Mouse (Mus musculus) bone marrow macrophage, adult 2 months (primary cell): ENCODE measurements around the gene Tpst1. TPM values are rescaled to one million over a fixed set of nuclear protein-coding genes. Genes with fewer than 3 reads are reported as not detected.

Experiments
- H3K27ac ChIP-seq: 2 replicates; pipeline ENCODE4 v1.5.1; 2012; ENCODE audit warnings: low read depth, low read length; ENCODE audit not compliant: insufficient read depth
- H3K4me1 ChIP-seq: 2 replicates; pipeline ENCODE4 v1.6.1; 2012; ENCODE audit warnings: low read length; ENCODE audit not compliant: control insufficient read depth, insufficient read depth
- H3K4me3 ChIP-seq: 2 replicates; pipeline ENCODE4 v1.5.1; 2012; ENCODE audit warnings: mild to moderate bottlenecking, low read length, moderate library complexity; ENCODE audit not compliant: insufficient read depth
- CTCF ChIP-seq: IDR thresholded peaks from 2 replicates; pipeline ENCODE4 v1.5.1; 2012; ENCODE audit warnings: low read depth, mild to moderate bottlenecking, low read length, moderate library complexity
- POLR2A ChIP-seq: IDR thresholded peaks from 2 replicates; pipeline ENCODE4 v1.6.1; 2012; ENCODE audit warnings: mild to moderate bottlenecking, low read depth, low read length, borderline replicate concordance
- polyA plus RNA-seq: library from polyadenylated mRNA; stranded (reverse); fragments of >200 nt; gene quantifications from 2 replicates; pipeline ENCODE4 v1.2.4, GENCODE M21; 2012; ENCODE audit not compliant: missing spikeins, insufficient read depth, insufficient read length

Gene Tpst1
- polyA plus RNA-seq, 1 experiment: 14.7 TPM

- no peak overlapping the region for H3K4me3 ChIP-seq
- H3K4me1 ChIP-seq: peaks cover 18% of the 10 kb centered on the region
- H3K27ac ChIP-seq: no peak overlapping the region
- TF ChIP-seq CTCF (no peak), POLR2A (no peak)
Measured at GRCm38 (mm10) chr5:130180362-130180761, 107.2 kb downstream of the Tpst1 start.

- Histone ChIP-seq H3K4me3 (no peak overlapping the region), H3K27ac (no peak overlapping the region), H3K4me1 (peaks cover 18% of the 10 kb centered on the region)
- TF ChIP-seq CTCF (no peak), POLR2A (no peak)
Measured at GRCm38 (mm10) chr5:130181740-130182540, 108.8 kb downstream of the Tpst1 start.

GRCm38 (mm10) chr5:130182541-130182821 is 109.4 kb downstream of the Tpst1 start:
- no peak overlapping the region for H3K4me3 ChIP-seq
- H3K27ac ChIP-seq: no peak overlapping the region
- H3K4me1 ChIP-seq: peaks cover 19% of the 10 kb centered on the region
- no peak for TF ChIP-seq POLR2A
- TF ChIP-seq CTCF: no peak

- no peak overlapping the region for H3K27ac ChIP-seq
- H3K4me1 ChIP-seq: peaks cover 18% of the 10 kb centered on the region
- no peak overlapping the region for H3K4me3 ChIP-seq
Measured at GRCm38 (mm10) chr5:130184193-130184856, 111.2 kb downstream of the Tpst1 start.

GRCm38 (mm10) chr5:130185312-130185711 is 112.2 kb downstream of the Tpst1 start:
- TF ChIP-seq POLR2A (no peak), CTCF (no peak)
- no peak overlapping the region for H3K4me3 ChIP-seq
- peaks cover 18% of the 10 kb centered on the region for H3K4me1 ChIP-seq
- H3K27ac ChIP-seq: no peak overlapping the region

More at GRCm38 (mm10) chr5:130184193-130184856, 111.2 kb downstream of the Tpst1 start:
- TF ChIP-seq POLR2A (no peak), CTCF (no peak)

Other genes with a start within 250 kb of the Tpst1 start
- gene Sumf2, start 226.3 kb upstream of the Tpst1 start, polyA plus RNA-seq: 15.4 and 20.5 TPM in 2 replicates
- gene Chchd2, start 185.9 kb upstream of the Tpst1 start, polyA plus RNA-seq: 253 and 308 TPM in 2 replicates
- 0.95 TPM in 1 of 2 replicates, not detected in the other for gene Zbed5, start 177.6 kb upstream of the Tpst1 start, polyA plus RNA-seq
- gene Phkg1, start 174.8 kb upstream of the Tpst1 start, polyA plus RNA-seq: 0.29 and 0.51 TPM in 2 replicates
- 2.9 and 4.5 TPM in 2 replicates for gene Nupr1l, start 164.8 kb upstream of the Tpst1 start, polyA plus RNA-seq
- gene Vkorc1l1, start 131.4 kb upstream of the Tpst1 start, polyA plus RNA-seq: 16.5 and 17.7 TPM in 2 replicates
- 340 and 349 TPM in 2 replicates for gene Gusb, start 70.3 kb upstream of the Tpst1 start, polyA plus RNA-seq
- gene Asl, start 44.1 kb upstream of the Tpst1 start, polyA plus RNA-seq: 72.7 and 80.7 TPM in 2 replicates
- gene Crcp, start 44.0 kb upstream of the Tpst1 start, polyA plus RNA-seq: 30.1 and 31.5 TPM in 2 replicates
- gene Kctd7, start 71.5 kb downstream of the Tpst1 start, polyA plus RNA-seq: 4.8 and 5.8 TPM in 2 replicates
- 22.3 and 25.4 TPM in 2 replicates for gene Rabgef1, start 98.5 kb downstream of the Tpst1 start, polyA plus RNA-seq
- 30.3 and 33.4 TPM in 2 replicates for gene Tmem248, start 143.8 kb downstream of the Tpst1 start, polyA plus RNA-seq
- gene Sbds, start 182.2 kb downstream of the Tpst1 start, polyA plus RNA-seq: 87.1 and 111 TPM in 2 replicates
- 12.3 and 12.7 TPM in 2 replicates for gene Tyw1, start 182.3 kb downstream of the Tpst1 start, polyA plus RNA-seq